In the genomic region with DNA sequence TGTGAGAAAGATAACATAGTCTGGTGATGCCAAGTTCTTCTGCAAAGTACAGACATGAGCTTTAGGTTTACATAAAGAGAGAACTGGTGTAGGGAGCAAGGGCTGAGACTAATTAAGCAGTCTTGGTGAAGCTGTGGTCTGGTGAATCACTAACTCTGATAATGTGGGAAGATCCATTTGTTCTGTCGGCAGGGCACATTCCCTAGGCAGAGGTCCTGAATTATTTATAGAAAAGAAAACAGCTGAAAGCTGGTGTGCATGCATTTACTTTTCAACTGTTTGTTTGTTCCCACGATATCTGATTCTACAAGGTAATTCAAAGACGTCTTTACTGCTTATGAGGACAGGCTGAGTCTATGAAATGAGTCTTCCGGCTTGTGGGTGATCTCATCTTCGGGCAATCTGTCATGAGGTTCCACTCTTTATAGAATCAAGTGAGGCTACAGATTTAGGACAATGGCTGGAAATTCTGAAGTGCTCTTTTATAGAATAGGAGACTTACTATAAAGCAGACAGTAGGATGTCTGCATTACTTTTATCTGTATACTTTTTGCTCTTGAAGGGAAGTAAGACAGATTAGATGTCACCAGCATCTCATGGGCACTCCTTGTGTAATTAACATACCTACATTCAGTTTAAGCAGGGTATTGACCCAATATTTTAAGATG, we compare ENCODE assay signal across 24 mouse cellular contexts.
"Had no signal": no experiment of that assay in that cellular context is flagged by ENCODE, and none has a peak within 500 bp of the region (broad histone marks: within the 10 kb centered on the region; RNA-seq: fewer than 3 reads in every experiment).

No protein-coding gene starts in this region.

- H3K9me3 ChIP-seq: limb, embryonic 10.5 days; limb, embryonic 13.5 days; liver, embryonic 12.5 days; liver, embryonic 15.5 days; lung, embryonic 15.5 days; megakaryocyte, embryonic 14.5 days; midbrain, embryonic 10.5 days; neural tube, embryonic 12.5 days; neural tube, embryonic 15.5 days; stomach, embryonic 15.5 days had no signal

- H3K9ac ChIP-seq: limb, embryonic 13.5 days; liver, embryonic 12.5 days; liver, embryonic 15.5 days; lung, embryonic 15.5 days; neural tube, embryonic 12.5 days; neural tube, embryonic 15.5 days; stomach, embryonic 15.5 days had no signal

- H3K27ac ChIP-seq: kidney, postnatal 0 days; layer of hippocampus, adult 2 months; limb, embryonic 10.5 days; limb, embryonic 13.5 days; liver, embryonic 12.5 days; liver, embryonic 15.5 days; lung, embryonic 15.5 days; midbrain, embryonic 10.5 days; neural tube, embryonic 12.5 days; neural tube, embryonic 15.5 days; stomach, embryonic 15.5 days had no signal

- ATAC-seq: liver, embryonic 12.5 days had no signal

- H3K4me1 ChIP-seq: limb, embryonic 10.5 days; limb, embryonic 13.5 days; liver, embryonic 12.5 days; liver, embryonic 15.5 days; lung, embryonic 15.5 days; megakaryocyte, embryonic 14.5 days; midbrain, embryonic 10.5 days; neural tube, embryonic 12.5 days; neural tube, embryonic 15.5 days; stomach, embryonic 15.5 days had no signal

- H3K4me2 ChIP-seq: limb, embryonic 13.5 days; liver, embryonic 12.5 days; liver, embryonic 15.5 days; lung, embryonic 15.5 days; neural tube, embryonic 12.5 days; neural tube, embryonic 15.5 days; stomach, embryonic 15.5 days had no signal

- H3K4me3 ChIP-seq: layer of hippocampus, adult 2 months; limb, embryonic 10.5 days; limb, embryonic 13.5 days; liver, embryonic 12.5 days; liver, embryonic 15.5 days; lung, embryonic 15.5 days; megakaryocyte, embryonic 14.5 days; midbrain, embryonic 10.5 days; neural tube, embryonic 12.5 days; neural tube, embryonic 15.5 days; stomach, embryonic 15.5 days had no signal

- DNase-seq: kidney, adult 2 months; kidney, postnatal 25 days; layer of hippocampus, adult 9-11 months; liver; lung, adult 18-20 months; lung, postnatal 10 days; lung, postnatal 36 days; retina, postnatal 1 day; right cerebral cortex, postnatal 25 days; spleen, adult 18-20 months; thymus, adult 18-20 months; thymus, postnatal 36 days had no signal

- H3K27me3 ChIP-seq: limb, embryonic 13.5 days; liver, embryonic 12.5 days; liver, embryonic 15.5 days; lung, embryonic 15.5 days; megakaryocyte, embryonic 14.5 days; neural tube, embryonic 12.5 days; neural tube, embryonic 15.5 days; stomach, embryonic 15.5 days had no signal

- H3K36me3 ChIP-seq: limb, embryonic 10.5 days; limb, embryonic 13.5 days; liver, embryonic 12.5 days; liver, embryonic 15.5 days; lung, embryonic 15.5 days; midbrain, embryonic 10.5 days; neural tube, embryonic 12.5 days; neural tube, embryonic 15.5 days; stomach, embryonic 15.5 days had no signal
